Mouse (Mus musculus) lung, adult 2 months (tissue): Measurements from ENCODE around the gene Ttll5. TPM values are rescaled to one million over a fixed set of nuclear protein-coding genes. Genes with fewer than 3 reads are reported as not detected.

ENCODE experiments used
- DNase-seq: peaks from one replicate; pipeline ENCODE4 v3.0.0; 2022
- H3K4me1 ChIP-seq: fragments of 200-500 bp; 2 replicates; pipeline ENCODE4 v1.6.1; 2011; ENCODE audit warnings: low read length; ENCODE audit not compliant: control insufficient read depth, insufficient read depth
- H3K4me3 ChIP-seq: fragments of 200-500 bp; replicated peaks from 2 replicates; pipeline ENCODE3; 2011; ENCODE audit warnings: low read depth, mild to moderate bottlenecking, control low read depth, low read length; ENCODE audit errors: extremely low read depth
- CTCF ChIP-seq: fragments of 200-500 bp; IDR thresholded peaks from 2 replicates; pipeline ENCODE4 v1.5.1; 2011; ENCODE audit warnings: mild to moderate bottlenecking, low read length, control low read depth; ENCODE audit not compliant: insufficient read depth
- POLR2A ChIP-seq: fragments of 200-500 bp; IDR thresholded peaks from 2 replicates; pipeline ENCODE4 v1.6.1; 2011; ENCODE audit warnings: low read depth, mild to moderate bottlenecking, control low read depth, low read length, borderline replicate concordance; ENCODE audit errors: extremely low read depth
- WGBS: fragments of 180-500 bp; shearing (Covaris S2); methylation state at CpG from one replicate; pipeline ENCODE4 v1.1.7; 2018; 5-methylcytosine and 5-hydroxymethylcytosine counted together
- polyA plus RNA-seq: library from polyadenylated mRNA; depleted of rRNA; stranded (reverse); fragments of >200 nt; gene quantifications from 2 replicates; pipeline ENCODE4 v1.2.3, GENCODE M21; 2012

The Ttll5 gene
- polyA plus RNA-seq, 1 experiment: 11.7 TPM

GRCm38 (mm10) chr12:86075358-86075757 lies 250.9 kb downstream of the Ttll5 start:
- no peak for TF ChIP-seq POLR2A
- no peak for TF ChIP-seq CTCF
- no peak for DNase-seq
- Histone ChIP-seq H3K4me1 (no peaks in the 10 kb centered on the region), H3K4me3 (no peak overlapping the region)
- 72% methylated on average over 7 of the region's 7 CpGs for WGBS

GRCm38 (mm10) chr12:86076321-86076901 lies 252.0 kb downstream of the Ttll5 start:
- Histone ChIP-seq H3K4me3 (peak overlapping the region; percentile 38), H3K4me1 (no peaks in the 10 kb centered on the region)
- TF ChIP-seq POLR2A (no peak), CTCF (peak; percentile 34; the same call in 1 of the 2 replicates)
- DNase-seq: peak; percentile 47
- 15% methylated on average over 13 of the region's 13 CpGs for WGBS

- no peak for DNase-seq
- H3K4me1 ChIP-seq: no peaks in the 10 kb centered on the region
- peak overlapping the region; percentile 44 for H3K4me3 ChIP-seq
- WGBS: 60% methylated on average over 8 of the region's 8 CpGs
- no peak for TF ChIP-seq POLR2A
- no peak for TF ChIP-seq CTCF
These were observed 252.9 kb downstream of the Ttll5 start for GRCm38 (mm10) chr12:86077322-86077721.

GRCm38 (mm10) chr12:86077736-86078135 lies 253.3 kb downstream of the Ttll5 start:
- TF ChIP-seq POLR2A (no peak), CTCF (no peak)
- Histone ChIP-seq H3K4me3 (peak overlapping the region; percentile 44), H3K4me1 (no peaks in the 10 kb centered on the region)
- DNase-seq: peak; percentile 24
- 41% methylated on average over 11 of the region's 11 CpGs for WGBS

- DNase-seq: no peak
- no peak for TF ChIP-seq CTCF
- no peak for TF ChIP-seq POLR2A
- peak overlapping the region; percentile 80 for H3K4me3 ChIP-seq
These were observed 253.7 kb downstream of the Ttll5 start for GRCm38 (mm10) chr12:86078176-86078552.

GRCm38 (mm10) chr12:86078553-86079201 lies 254.2 kb downstream of the Ttll5 start, which contains the start of gene Tgfb3:
Gene Tgfb3, minus strand, starts transcription at chr12:86079041.
- H3K4me1 ChIP-seq: peaks cover 4% of the 10 kb centered on the region; the same call in 1 of the 2 replicates
- no peak for TF ChIP-seq CTCF
- peak; percentile 67; the same call in 1 of the 2 replicates for TF ChIP-seq POLR2A
- 2% methylated on average over 25 of the region's 25 CpGs for WGBS
- peak within 1 kb of the TSS; percentile 80 for H3K4me3 ChIP-seq
- DNase-seq: peak; percentile 49

More at GRCm38 (mm10) chr12:86078176-86078552, 253.7 kb downstream of the Ttll5 start:
- 40% methylated on average over 9 of the region's 9 CpGs for WGBS
- H3K4me1 ChIP-seq: peaks cover under 1% of the 10 kb centered on the region; the same call in 1 of the 2 replicates

- under 1% methylated on average over 31 of the region's 31 CpGs for WGBS
- peak; percentile 92 for DNase-seq
- Histone ChIP-seq H3K4me1 (peaks cover 4% of the 10 kb centered on the region; the same call in 1 of the 2 replicates), H3K4me3 (peak overlapping the region; percentile 61)
- TF ChIP-seq CTCF (peak; percentile 79), POLR2A (no peak)
These were observed 254.8 kb downstream of the Ttll5 start for GRCm38 (mm10) chr12:86079202-86079667.

GRCm38 (mm10) chr12:86082481-86083012 lies 258.1 kb downstream of the Ttll5 start, which contains the start of gene Ift43:
Gene Ift43, plus strand, starts transcription at chr12:86082541.
- under 1% methylated on average over 35 of the region's 35 CpGs for WGBS
- DNase-seq: peak; percentile 86
- peak within 1 kb of the TSS; percentile 87 for H3K4me3 ChIP-seq
- peaks cover 6% of the 10 kb centered on the region for H3K4me1 ChIP-seq
- TF ChIP-seq POLR2A: peak; percentile 92; the same call in 1 of the 2 replicates
- no peak for TF ChIP-seq CTCF

- WGBS: 90% methylated on average over 7 of the region's 7 CpGs
These were observed 261.4 kb downstream of the Ttll5 start for GRCm38 (mm10) chr12:86085873-86086272.

More at GRCm38 (mm10) chr12:86085873-86086272, 261.4 kb downstream of the Ttll5 start:
- TF ChIP-seq POLR2A (no peak), CTCF (no peak)
- DNase-seq: no peak
- Histone ChIP-seq H3K4me3 (no peak overlapping the region), H3K4me1 (peaks cover 9% of the 10 kb centered on the region)
